Mouse (Mus musculus) intestine, postnatal 0 days (tissue): ENCODE results near the gene Inca1. TPM values are rescaled to one million over a fixed set of nuclear protein-coding genes. Genes with fewer than 3 reads are reported as not detected.
A peak's percentile ranks its signal among the peaks of the same experiment; 100 is the strongest.

Source experiments
- ATAC-seq: fragments of 200-750 bp; cut with Nextera tagmentation; 2 replicates; pipeline ENCODE4 v1.8.0; 2017; ENCODE audit warnings: mild to moderate bottlenecking, moderate TSS enrichment, moderate library complexity
- H3K27ac ChIP-seq: fragments of 300-500 bp; sonication (generic); 2 replicates; pipeline ENCODE4 v1.5.1; 2014; ENCODE audit warnings: mild to moderate bottlenecking, low read depth, low read length, moderate library complexity
- H3K27me3 ChIP-seq: fragments of 300-500 bp; sonication (generic); replicated peaks from 2 replicates; pipeline ENCODE4 v1.6.1; 2014; ENCODE audit warnings: low read length, mixed read lengths; ENCODE audit not compliant: control insufficient read depth, insufficient read depth
- H3K36me3 ChIP-seq: fragments of 300-500 bp; sonication (generic); 2 replicates; pipeline ENCODE4 v1.6.1; 2014; ENCODE audit warnings: mild to moderate bottlenecking, moderate library complexity; ENCODE audit not compliant: control insufficient read depth, insufficient read depth
- H3K4me1 ChIP-seq: fragments of 300-500 bp; sonication (generic); replicated peaks from 2 replicates; pipeline ENCODE4 v1.6.1; 2014; ENCODE audit warnings: antibody characterized with exemption, low read length, mixed read lengths; ENCODE audit not compliant: control insufficient read depth, insufficient read depth
- H3K4me2 ChIP-seq: fragments of 300-500 bp; sonication (generic); replicated peaks from 2 replicates; pipeline ENCODE4 v1.6.1; 2014; ENCODE audit warnings: low read depth, mild to moderate bottlenecking, moderate library complexity
- H3K4me3 ChIP-seq: fragments of 300-500 bp; sonication (generic); 2 replicates; pipeline ENCODE4 v1.5.1; 2014; ENCODE audit warnings: low read depth, low read length
- H3K9ac ChIP-seq: fragments of 300-500 bp; sonication (generic); 2 replicates; pipeline ENCODE4 v1.6.1; 2014; ENCODE audit warnings: mild to moderate bottlenecking, low read depth, low read length
- H3K9me3 ChIP-seq: fragments of 300-500 bp; sonication (generic); 2 replicates; pipeline ENCODE4 v1.6.1; 2016; ENCODE audit warnings: mixed run types; ENCODE audit not compliant: control insufficient read depth
- CTCF ChIP-seq: sonication (generic); IDR thresholded peaks from 2 replicates; pipeline ENCODE4 v1.5.1; 2016; ENCODE audit warnings: low read depth, mild to moderate bottlenecking, control low read depth, antibody characterized with exemption, moderate library complexity
- WGBS: fragments of 180-500 bp; shearing (Covaris S2); extraction: QIAGEN DNeasy Blood & Tissue Kit; methylation state at CpG from one replicate; pipeline ENCODE4 v1.1.7; 2014; 5-methylcytosine and 5-hydroxymethylcytosine counted together
- polyA plus RNA-seq: library from polyadenylated mRNA; unstranded; fragments of >200 nt; fragmentation: Nextera tagmentation; extraction: Ambion mirVana; gene quantifications from 2 replicates; pipeline ENCODE4 v1.2.1, GENCODE M21; 2015

The Inca1 gene
- polyA plus RNA-seq, 1 experiment from 2014 or later: 2.8 TPM

- peak; percentile 36; the same call in 1 of the 2 replicates for ATAC-seq
- Histone ChIP-seq H3K4me3 (peak overlapping the region; percentile 80), H3K36me3 (peaks cover 33% of the 10 kb centered on the region), H3K27ac (peak overlapping the region; percentile 92), H3K9me3 (no peaks in the 10 kb centered on the region), H3K9ac (peak overlapping the region; percentile 85), H3K4me1 (peaks cover 12% of the 10 kb centered on the region), H3K4me2 (peak overlapping the region; percentile 93), H3K27me3 (no peaks in the 10 kb centered on the region)
- peak; percentile 42 for TF ChIP-seq CTCF
- WGBS: 1% methylated on average over 16 of the region's 16 CpGs
Measured at GRCm38 (mm10) chr11:70686901-70687566, 12.9 kb downstream of the Inca1 start.

GRCm38 (mm10) chr11:70683640-70684039 lies 16.3 kb downstream of the Inca1 start:
- H3K27ac ChIP-seq: no peak overlapping the region
- H3K4me1 ChIP-seq: peaks cover 8% of the 10 kb centered on the region
- 84% methylated on average over 5 of the region's 5 CpGs for WGBS
- H3K9ac ChIP-seq: no peak overlapping the region
- no peak for ATAC-seq
- no peak overlapping the region for H3K4me3 ChIP-seq
- peaks cover 54% of the 10 kb centered on the region for H3K36me3 ChIP-seq
- no peak for TF ChIP-seq CTCF
- no peaks in the 10 kb centered on the region for H3K9me3 ChIP-seq
- no peak overlapping the region for H3K4me2 ChIP-seq
- no peaks in the 10 kb centered on the region for H3K27me3 ChIP-seq

GRCm38 (mm10) chr11:70681897-70682581 lies 17.9 kb downstream of the Inca1 start:
- H3K4me2 ChIP-seq: no peak overlapping the region
- H3K4me1 ChIP-seq: peaks cover 6% of the 10 kb centered on the region
- no peaks in the 10 kb centered on the region for H3K9me3 ChIP-seq
- H3K36me3 ChIP-seq: peaks cover 64% of the 10 kb centered on the region
- peak; percentile 84 for TF ChIP-seq CTCF
- H3K9ac ChIP-seq: no peak overlapping the region
- ATAC-seq: no peak; the same call in 1 of the 2 replicates
- 47% methylated on average over 11 of the region's 11 CpGs for WGBS
- peak overlapping the region; percentile 35; the same call in 1 of the 2 replicates for H3K27ac ChIP-seq
- H3K27me3 ChIP-seq: no peaks in the 10 kb centered on the region
- H3K4me3 ChIP-seq: no peak overlapping the region

DNA sequence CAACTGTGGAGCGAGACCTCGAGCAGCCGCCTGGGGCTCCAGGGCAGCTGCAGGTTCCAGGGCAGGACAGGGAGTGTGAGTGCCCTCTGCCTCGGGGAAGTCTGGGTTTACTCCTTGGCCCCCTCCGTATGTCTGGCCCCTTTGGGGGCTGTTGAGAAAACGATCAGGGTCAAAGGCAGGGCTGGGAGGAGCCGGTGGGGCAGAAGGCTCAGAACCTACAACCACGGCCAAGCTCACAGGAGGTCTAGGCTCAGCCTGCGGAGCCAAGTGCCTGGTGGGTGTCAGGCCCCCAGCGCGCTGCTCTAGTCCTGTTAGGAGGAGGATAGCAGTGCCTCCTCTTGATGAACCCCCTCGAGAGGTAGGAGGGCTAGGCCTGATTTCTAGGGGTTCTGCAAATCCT lies 18.8 kb downstream of the Inca1 start:
- no peaks in the 10 kb centered on the region; the same call in 1 of the 2 replicates for H3K4me1 ChIP-seq
- H3K4me2 ChIP-seq: no peak overlapping the region
- H3K9ac ChIP-seq: no peak overlapping the region
- H3K27me3 ChIP-seq: no peaks in the 10 kb centered on the region
- H3K36me3 ChIP-seq: peaks cover 72% of the 10 kb centered on the region
- no peaks in the 10 kb centered on the region for H3K9me3 ChIP-seq
- no peak for ATAC-seq
- H3K4me3 ChIP-seq: no peak overlapping the region
- TF ChIP-seq CTCF: no peak
- 71% methylated on average over 12 of the region's 12 CpGs for whole genome bisulfite sequencing
- H3K27ac ChIP-seq: no peak overlapping the region

DNA sequence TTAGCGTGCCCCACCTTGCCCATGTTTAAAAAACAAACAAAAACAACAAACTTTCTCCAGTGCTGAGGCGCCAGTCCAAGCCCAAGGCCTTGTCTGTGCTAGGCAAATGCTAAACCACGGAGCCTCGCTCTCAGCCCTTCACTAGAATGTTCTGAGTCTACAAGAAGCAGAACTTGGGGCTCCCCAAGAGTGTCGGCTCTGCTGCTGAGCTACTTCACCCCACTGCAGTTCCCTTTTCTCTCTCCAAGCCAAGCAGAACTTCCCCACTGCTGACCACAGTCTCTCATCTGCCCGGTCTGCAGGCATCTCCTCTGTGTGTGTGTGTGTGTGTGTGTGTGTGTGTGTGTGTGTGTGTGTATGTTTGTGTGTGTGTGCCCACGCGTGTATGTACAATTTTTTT lies 20.1 kb downstream of the Inca1 start:
- ATAC-seq: no peak
- H3K4me3 ChIP-seq: no peak overlapping the region

GRCm38 (mm10) chr11:70679361-70679760 lies 20.6 kb downstream of the Inca1 start:
- Histone ChIP-seq H3K27me3 (no peaks in the 10 kb centered on the region), H3K4me1 (no peaks in the 10 kb centered on the region; the same call in 1 of the 2 replicates), H3K36me3 (peaks cover 79% of the 10 kb centered on the region), H3K27ac (no peak overlapping the region), H3K4me2 (no peak overlapping the region), H3K9ac (no peak overlapping the region), H3K4me3 (no peak overlapping the region), H3K9me3 (no peaks in the 10 kb centered on the region)
- ATAC-seq: no peak
- TF ChIP-seq CTCF: no peak
- WGBS: 92% methylated on average over 8 of the region's 8 CpGs

More for the DNA sequence above, 20.1 kb downstream of the Inca1 start:
- no peak for TF ChIP-seq CTCF
- Histone ChIP-seq H3K9ac (no peak overlapping the region), H3K27me3 (no peaks in the 10 kb centered on the region), H3K36me3 (peaks cover 77% of the 10 kb centered on the region), H3K27ac (no peak overlapping the region), H3K4me1 (no peaks in the 10 kb centered on the region; the same call in 1 of the 2 replicates), H3K4me2 (no peak overlapping the region), H3K9me3 (no peaks in the 10 kb centered on the region)
- WGBS: 88% methylated on average over 8 of the region's 8 CpGs
